Mouse (Mus musculus) testis, adult 10 weeks (tissue): Measurements from ENCODE around the gene Tubg2. TPM values are rescaled to one million over a fixed set of nuclear protein-coding genes. Genes with fewer than 3 reads are reported as not detected.

Experiments used
- polyA plus RNA-seq: library from polyadenylated mRNA; stranded (reverse); fragments of 350-450 nt; fragmentation: Illumina TruSeq; extraction: RNeasy Lipid Tissue Mini Kit (QIAGEN cat#74804); gene quantifications from one replicate; pipeline ENCODE4 v1.2.3, GENCODE M21; 2014; ENCODE audit warnings: low read depth, low replicate concordance

Tubg2 gene
- polyA plus RNA-seq, result 0.22 TPM

GRCm38 (mm10) chr11:101155728-101156371 lies at the start of gene Tubg2:
Gene Tubg2 (plus strand): TSS chr11:101155907.

GRCm38 (mm10) chr11:101119761-101120544 lies 35.8 kb upstream of the Tubg2 start, which contains the start of the genes Retreg3 and Tubg1:
Gene Retreg3 (minus strand): TSS chr11:101119893.
Gene Tubg1 (plus strand): TSS chr11:101119938.

GRCm38 (mm10) chr11:101170354-101170810 lies 14.7 kb downstream of the Tubg2 start, which contains the start of gene Cntnap1:
Gene Cntnap1 (plus strand): TSS chr11:101170523.

GRCm38 (mm10) chr11:101170811-101171610 lies 15.3 kb downstream of the Tubg2 start, which contains the start of gene Plekhh3:
Gene Plekhh3 (minus strand): TSS chr11:101171351.

GRCm38 (mm10) chr11:101174851-101175628 lies 19.3 kb downstream of the Tubg2 start, which contains the start of gene Ccr10:
Gene Ccr10 (minus strand): TSS chr11:101175443.

Other genes with a start within 250 kb of the Tubg2 start
- 10.7 TPM for gene Stat3, start 216.4 kb upstream of the Tubg2 start, polyA plus RNA-seq
- 5.4 TPM for gene Cavin1, start 185.0 kb upstream of the Tubg2 start, polyA plus RNA-seq
- 31.0 TPM for gene Atp6v0a1, start 146.5 kb upstream of the Tubg2 start, polyA plus RNA-seq
- 0.98 TPM for gene Naglu, start 85.9 kb upstream of the Tubg2 start, polyA plus RNA-seq
- gene Hsd17b1, start 77.5 kb upstream of the Tubg2 start, polyA plus RNA-seq, result 0.62 TPM
- gene Coasy, start 73.3 kb upstream of the Tubg2 start, polyA plus RNA-seq, result 1.7 TPM
- gene Mlx, start 68.6 kb upstream of the Tubg2 start, polyA plus RNA-seq, result 8.3 TPM
- gene Psmc3ip, start 60.5 kb upstream of the Tubg2 start, polyA plus RNA-seq, result 124 TPM
- 14.0 TPM for gene Retreg3, start 36.0 kb upstream of the Tubg2 start, polyA plus RNA-seq
- 2.5 TPM for gene Tubg1, start 36.0 kb upstream of the Tubg2 start, polyA plus RNA-seq
- 0.13 TPM for gene Cntnap1, start 14.6 kb downstream of the Tubg2 start, polyA plus RNA-seq
- gene Plekhh3, start 15.4 kb downstream of the Tubg2 start, polyA plus RNA-seq, result not detected
- not detected for gene Ccr10, start 19.5 kb downstream of the Tubg2 start, polyA plus RNA-seq
- gene Ezh1, start 70.6 kb downstream of the Tubg2 start, polyA plus RNA-seq, result 12.7 TPM
- gene Ramp2, start 90.1 kb downstream of the Tubg2 start, polyA plus RNA-seq, result 1.1 TPM
- 28.3 TPM for gene Vps25, start 97.8 kb downstream of the Tubg2 start, polyA plus RNA-seq
- 1.5 TPM for gene Wnk4, start 104.7 kb downstream of the Tubg2 start, polyA plus RNA-seq
- gene Cntd1, start 123.1 kb downstream of the Tubg2 start, polyA plus RNA-seq, result 172 TPM
- 4.0 TPM for gene Coa3, start 123.2 kb downstream of the Tubg2 start, polyA plus RNA-seq
- 78.8 TPM for gene Becn1, start 146.4 kb downstream of the Tubg2 start, polyA plus RNA-seq
- gene Psme3, start 160.3 kb downstream of the Tubg2 start, polyA plus RNA-seq, result 427 TPM
- 0.48 TPM for gene Aoc2, start 169.2 kb downstream of the Tubg2 start, polyA plus RNA-seq
- gene Aoc3, start 174.7 kb downstream of the Tubg2 start, polyA plus RNA-seq, result 2.1 TPM
- not detected for gene G6pc, start 211.7 kb downstream of the Tubg2 start, polyA plus RNA-seq